Mouse (Mus musculus) frontal cortex, postnatal 25 days (tissue): ENCODE data around the gene Ovol3.
"Not testable (repeated sequence)": the region's sequence is repeated elsewhere in the genome, so short reads cannot be mapped to it uniquely, and the experiment has no call there.

Experiments
- DNase-seq, 2 experiments: peaks; one replicate each; pipeline ENCODE4 v3.0.0; 2022; ENCODE audit warnings: low spot score in 2 of 2

The Ovol3 gene

DNA sequence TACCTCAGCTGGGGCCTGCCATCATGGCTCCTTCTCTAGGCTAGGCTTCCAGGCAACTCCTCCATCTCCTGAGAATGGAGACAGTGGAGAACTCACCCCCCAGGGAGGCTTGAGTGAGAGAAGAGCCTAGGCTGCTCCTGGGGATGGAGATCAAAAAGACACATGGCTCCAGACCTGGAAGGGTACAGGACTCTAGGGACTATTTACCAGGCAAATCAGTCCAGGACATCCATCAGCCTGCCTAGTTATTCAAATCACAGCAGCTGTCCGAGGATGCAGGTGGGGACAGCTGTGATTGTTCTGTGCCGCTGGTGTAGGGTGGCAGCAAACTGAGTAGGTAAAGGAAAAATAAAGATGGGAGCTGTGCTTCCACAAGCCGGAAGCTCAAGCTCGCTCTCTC lies at the start of gene Ovol3:
TSS of gene Ovol3 (minus strand) at position 101 of the 400 bp plus-strand sequence.
- DNase-seq = no peak

DNA sequence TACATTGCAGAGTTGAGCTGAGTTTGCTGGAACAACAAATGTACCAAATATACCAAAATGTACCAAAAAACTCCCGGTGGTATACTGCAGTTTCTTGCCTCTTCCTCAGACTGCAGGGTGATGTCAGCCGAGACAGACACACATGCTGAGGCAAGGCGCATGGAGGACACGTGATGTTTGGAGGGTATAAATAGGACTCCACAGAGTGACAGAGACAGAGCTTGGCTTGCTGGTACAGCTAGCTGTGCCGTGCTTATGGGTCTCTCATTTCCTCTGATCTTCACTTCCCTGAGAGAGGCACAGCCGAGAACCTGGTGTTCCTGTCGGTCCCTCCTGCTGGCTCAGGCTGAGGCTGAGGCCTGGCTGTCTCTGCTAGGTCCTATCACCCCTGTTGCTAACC lies 47.2 kb upstream of the Ovol3 start:
- no peak for DNase-seq

DNA sequence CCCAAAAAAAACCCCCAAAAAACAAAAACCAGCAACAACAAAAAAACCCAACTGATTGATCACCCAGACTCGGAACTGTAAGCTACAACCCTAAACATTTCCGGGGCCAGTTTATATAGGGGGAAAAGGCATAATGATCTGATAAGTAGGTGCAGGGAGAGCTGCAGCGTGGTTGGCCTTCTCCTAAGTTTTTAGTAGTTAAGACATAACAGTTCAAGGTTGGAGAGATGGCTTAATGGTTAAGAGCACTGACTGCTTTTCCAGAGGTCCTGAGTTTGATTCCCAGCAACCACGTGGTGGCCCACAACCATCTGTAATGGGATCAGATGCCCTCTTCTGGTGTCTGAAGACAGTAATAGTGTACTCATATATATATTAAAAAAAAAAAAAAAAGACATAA lies 46.0 kb upstream of the Ovol3 start:
- no peak for DNase-seq

DNA sequence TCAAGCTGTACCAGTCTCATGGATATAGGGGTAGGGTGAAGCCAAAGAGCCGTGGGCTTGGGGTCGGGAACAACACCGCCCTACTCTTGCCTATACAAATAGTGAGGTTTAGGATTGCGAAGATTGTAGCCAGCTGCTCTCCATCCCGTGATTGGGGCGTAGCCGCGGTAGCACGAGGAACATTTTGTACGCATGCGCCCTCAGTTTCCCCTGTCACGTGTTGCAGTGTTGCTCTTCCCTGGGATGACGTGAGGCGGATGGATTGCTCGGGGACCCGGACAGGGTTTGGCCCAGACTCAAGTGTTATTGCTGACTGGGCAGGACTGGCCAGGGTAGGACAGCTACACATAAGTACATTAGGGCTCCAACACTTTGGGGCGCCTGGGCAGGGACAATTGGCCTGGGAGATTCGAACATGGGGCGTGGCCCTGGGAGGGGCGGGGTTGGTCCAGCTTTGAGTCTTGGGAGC lies 45.2 kb upstream of the Ovol3 start:
- DNase-seq = peak; percentile 72 to 76

DNA sequence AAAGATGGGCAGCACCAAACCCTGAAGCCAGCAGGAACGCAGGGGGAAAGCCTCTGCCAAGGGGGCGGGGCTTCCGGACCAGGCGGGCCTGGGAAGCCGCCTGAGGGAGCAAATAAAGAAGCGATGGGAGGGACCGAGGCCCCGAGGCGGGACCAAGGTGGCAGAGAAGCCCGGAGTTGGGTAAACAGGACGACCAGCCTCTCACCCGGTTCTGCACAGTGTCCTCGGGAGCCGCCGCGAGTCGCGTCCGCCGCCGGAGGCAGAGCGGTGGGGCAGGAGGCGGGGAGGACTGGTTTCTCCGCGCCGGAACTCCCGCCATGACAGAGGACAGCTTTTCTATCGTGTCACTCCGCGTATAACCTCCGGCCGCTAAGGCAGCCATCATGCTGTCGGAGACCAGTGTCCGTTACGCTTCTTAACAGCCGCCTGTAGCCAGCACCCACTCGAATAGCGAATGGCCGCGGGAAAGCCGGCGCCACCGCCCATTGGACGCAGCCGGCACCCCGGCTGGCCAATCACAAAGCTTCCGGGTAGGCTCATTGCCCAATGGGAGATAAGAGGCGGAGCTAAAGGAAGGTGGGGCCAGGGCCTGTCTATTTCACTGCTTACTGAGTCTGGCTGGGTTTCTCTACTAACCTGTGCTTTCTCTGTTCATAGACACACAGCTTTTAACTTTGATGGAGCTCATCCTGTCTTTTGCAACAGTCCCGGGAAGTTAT lies 44.6 kb upstream of the Ovol3 start, which contains the start of the genes Thap8 and Wdr62:
TSS of gene Thap8 (plus strand) at position 144 of the 719 bp plus-strand sequence.
TSS of gene Wdr62 (minus strand) at position 469 of the 719 bp plus-strand sequence.
- peak; percentile 74 to 81 for DNase-seq

DNA sequence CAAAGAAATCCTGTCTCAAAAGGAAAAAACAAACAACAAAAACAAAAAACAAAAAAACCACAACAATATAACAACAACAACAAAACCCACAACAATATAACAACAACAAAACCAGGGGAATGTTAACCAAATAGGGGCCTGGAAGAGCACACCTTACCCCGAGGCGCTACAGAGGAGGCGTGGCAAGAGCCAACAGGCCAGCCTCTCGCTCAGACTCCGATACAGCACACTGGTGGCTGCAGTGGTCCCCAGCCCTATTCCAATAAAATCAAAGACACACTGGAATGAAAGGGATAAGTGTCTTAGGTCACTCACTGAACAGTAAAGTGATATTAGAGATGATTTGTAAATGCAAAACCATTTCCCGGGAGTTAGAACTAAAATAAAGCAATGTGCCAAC lies 44.0 kb upstream of the Ovol3 start:
- no peak for DNase-seq

DNA sequence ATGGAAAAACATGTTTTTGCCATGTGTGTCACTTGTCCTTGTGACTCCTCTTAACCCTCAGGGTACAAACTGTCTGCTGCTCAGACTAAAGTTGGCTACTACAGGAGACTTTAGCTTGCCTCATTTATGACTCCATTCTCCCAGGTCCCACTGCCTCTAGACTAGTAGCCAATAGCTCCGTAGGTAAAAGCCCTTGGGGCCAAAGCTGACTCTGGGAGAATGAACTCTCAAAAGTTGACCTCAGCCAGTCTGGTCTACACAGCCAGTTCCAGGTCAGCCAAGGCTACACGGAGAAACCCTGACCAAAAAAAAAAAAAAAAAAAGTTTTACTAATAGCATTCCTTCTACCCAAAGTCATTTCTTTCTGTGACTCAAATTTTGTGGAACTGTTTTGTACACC lies 43.4 kb upstream of the Ovol3 start:
- no peak for DNase-seq

DNA sequence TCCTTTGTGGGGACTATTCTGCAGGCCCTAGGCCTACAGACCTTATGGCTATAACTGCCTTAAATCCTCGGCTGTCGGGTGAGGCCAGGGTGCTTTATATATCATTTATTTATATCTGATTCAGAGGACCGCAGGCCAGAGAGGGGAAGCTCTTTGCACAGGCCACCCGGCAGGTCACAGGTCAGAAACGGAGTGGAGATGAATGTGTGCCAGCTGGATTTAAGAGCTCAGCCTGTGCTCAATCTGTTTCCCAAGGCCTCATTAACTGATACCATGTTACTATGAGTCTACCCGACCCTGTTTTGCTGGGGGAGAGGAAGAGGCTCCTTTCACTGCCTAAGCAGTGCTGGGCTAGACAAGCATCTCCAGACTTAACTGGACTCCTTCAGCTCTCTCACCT lies 38.9 kb upstream of the Ovol3 start:
- no peak for DNase-seq

DNA sequence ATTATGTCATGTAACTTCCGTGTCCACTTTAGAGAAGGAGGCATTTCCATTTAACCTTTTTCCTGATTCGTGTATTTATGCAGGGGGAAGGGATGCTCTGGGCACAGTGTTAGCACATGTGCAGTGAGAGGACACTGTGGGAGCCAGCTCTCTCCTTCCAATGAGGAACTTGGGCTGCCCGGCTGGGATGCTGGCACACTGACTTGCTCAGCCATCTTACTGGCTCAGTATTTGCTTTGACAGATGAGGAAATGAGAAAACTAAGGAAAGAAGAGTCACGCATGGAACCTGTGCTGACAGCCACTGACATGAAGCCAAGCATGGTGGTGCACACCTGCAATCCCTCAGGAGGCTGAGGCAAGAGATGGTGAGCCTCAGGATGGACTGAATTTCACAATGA lies 34.1 kb upstream of the Ovol3 start:
- DNase-seq = no peak

DNA sequence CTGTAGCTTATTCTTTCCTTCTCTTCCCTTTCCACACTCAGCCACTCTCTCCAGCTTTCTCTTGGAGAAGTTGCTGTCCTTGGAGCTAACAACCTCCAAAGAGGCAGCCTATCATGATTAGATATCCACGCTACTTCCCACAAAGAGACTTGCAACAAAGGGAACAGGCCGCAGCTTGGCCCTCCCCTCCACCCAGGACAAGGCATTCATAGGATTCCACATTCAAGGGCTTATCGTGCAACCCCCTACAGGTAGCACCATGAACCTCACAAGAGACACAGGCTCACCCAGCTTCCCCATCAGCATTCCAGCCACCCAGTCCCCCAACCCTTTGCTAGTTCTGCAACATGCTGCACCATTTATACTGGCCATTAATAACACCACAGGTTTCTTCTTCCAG lies 31.3 kb upstream of the Ovol3 start:
- DNase-seq = no peak

DNA sequence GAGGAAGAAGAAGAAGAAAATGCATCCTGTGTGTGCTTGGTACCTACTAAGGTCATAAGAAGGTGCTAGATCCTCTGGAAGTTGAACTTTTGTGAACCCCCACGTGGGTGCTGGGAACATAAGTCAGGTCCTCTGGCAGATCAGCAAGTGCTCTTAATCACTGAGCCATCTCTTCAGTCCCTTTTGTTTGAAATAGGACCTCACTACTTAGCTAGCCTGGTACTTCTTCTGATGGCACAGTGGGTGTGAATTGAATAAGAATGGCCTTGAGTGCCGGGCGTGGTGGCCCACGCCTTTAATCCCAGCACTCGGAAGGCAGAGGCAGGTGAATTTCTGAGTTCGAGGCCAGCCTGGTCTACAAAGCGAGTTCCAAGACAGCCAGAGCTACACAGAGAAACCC lies 30.4 kb upstream of the Ovol3 start:
- no peak for DNase-seq

DNA sequence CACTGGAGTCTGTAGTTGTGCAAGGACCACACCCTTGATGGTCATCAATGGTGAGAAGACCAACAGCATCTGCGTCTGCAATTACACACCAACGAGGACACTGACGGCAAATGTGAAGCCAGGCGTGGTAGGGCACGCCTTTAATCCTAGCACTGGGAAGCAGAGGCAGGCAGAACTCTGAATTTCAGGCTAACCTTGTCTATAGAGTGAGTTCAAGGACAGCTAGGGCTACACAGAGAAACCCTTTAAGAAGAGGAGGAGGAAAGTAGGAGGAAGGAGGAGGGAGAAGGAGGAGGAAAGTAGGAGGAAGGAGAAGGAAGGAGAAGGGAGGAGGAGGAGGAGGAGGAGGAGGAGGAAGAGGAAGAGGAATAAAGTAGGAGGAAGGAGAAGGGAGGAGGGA lies 30.0 kb upstream of the Ovol3 start:
- DNase-seq = no peak

DNA sequence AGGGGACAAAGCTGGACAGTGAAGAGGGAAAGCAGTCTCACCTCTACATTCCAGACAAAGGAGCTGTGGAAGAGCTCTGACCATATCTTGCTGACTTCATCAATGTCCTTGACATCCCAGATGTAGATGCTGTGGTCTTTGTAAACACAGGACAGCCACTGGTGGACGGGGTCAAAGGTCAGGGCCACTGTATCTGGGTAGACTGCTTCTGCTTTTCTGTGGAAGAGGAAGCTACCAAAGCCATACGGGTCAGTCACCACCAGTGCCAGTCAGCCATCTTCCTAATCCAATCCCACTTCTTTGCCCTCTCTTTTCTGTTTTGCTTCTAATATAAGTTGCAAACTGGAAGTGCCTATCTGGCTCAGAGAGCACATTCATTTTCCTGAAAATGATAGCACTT lies 29.5 kb upstream of the Ovol3 start:
- DNase-seq = no peak

DNA sequence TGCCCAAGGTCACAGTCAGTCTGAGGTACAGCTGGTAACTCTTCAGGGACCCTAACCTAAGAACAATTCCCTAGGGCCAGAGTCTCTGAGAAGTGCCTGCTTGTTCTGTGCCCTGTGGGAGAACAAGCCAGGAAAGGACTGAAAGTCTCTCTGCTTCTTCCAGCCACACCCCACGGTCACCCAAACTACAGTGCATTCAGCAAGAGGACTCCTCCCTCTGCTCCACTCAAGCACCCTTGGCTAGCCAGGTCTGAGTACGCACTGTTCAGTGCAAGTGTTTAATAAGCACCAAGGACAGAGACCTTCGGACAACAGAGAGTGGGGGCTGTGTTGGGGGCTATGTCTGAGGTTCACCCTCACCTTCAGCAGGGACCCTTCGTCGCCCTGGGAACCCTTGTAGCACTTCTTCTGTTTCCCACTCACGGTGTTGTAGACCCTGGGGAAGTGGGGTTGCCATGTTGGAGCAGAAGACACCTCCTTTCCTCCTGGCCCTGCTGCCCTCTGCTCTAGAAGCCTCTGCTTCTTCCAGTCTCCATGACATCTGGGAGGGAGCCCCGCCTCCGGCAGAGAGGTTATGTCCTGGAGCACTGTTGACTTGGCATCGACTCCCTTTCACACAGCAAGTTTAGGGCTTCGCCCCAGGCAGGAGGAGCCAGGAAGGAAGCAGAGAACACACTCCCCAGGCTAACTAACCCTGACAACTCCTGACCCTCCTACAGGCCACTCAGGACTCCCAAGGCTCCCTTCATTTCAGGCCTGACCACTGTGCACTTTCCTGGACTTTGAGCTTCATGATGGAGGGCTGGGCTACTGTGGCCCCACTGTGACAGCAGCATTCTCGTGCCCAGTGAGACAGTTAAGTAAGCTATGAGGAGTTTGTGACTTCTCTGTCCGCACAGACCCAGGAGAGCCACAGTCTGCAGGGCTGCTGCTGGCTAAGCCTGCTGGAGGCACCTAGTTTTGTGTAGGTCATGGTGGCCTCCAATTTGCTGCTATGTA lies 16.7 kb upstream of the Ovol3 start:
- no peak for DNase-seq

DNA sequence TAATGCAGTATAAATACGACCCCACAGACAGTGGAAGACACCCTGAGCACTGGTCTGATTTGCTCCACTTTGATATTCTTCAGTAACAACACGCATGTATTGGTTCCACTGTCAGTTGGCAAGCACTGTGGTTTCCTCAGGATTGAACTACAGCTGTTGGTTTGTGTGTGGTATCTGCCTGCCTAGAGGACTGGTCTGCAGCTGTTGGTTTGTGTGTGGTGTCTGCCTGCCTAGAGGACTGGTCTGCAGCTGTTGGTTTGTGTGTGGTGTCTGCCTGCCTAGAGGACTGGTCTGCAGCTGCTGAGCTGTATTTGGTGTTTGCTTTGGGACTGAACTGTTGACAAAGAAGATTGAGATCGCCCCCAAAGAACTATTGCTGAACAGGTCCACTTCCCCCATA lies 1.8 kb upstream of the Ovol3 start:
- not testable (repeated sequence) for DNase-seq

DNA sequence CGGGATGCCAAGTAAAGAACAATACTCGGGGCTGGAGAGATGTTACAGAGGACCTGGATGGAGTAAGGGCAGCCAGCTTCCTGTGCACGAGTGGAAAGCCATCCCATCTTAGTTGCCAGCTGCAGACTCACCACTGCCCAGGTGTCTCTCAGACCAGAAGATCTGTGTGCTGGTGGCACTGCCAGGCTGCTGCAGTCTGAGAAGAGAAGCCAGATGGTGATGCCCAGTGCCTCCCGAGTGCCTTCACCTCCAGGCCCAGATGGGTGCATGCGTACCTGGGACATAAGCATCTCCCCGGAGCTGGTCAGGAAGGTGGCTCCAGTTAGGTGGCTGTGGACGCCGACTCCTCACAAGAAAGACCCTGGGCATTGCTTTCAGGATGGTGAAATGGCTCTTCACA lies 434 bp downstream of the Ovol3 start:
- DNase-seq = no peak

DNA sequence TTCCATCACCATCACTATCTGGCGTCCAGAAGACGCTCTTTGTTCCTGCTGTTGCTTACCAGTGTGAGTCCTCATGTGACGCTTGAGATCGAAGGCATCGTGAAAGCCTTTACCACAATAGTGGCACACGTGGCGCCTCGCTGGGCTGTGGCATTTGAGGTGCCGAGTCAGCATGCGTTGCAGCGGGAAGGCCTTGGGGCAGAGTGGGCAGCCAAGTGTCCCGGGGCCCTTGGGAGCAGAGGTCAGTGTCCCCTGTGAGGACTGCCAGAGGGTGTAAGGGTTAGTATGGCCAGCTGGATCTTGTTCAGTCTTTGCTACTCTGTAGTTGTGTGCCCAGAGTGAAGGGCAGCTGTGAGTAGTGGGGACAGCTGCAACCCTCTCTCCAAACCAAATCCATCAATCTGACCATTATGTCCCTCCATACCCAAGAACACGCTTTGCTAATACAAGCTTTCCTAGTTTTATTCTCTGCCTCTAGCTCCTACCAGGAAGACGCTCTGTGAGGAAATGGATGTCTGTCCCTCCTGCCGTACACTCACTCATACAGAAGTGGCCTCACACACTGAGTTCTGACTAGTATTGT lies 1.2 kb downstream of the Ovol3 start:
- DNase-seq = no peak

DNA sequence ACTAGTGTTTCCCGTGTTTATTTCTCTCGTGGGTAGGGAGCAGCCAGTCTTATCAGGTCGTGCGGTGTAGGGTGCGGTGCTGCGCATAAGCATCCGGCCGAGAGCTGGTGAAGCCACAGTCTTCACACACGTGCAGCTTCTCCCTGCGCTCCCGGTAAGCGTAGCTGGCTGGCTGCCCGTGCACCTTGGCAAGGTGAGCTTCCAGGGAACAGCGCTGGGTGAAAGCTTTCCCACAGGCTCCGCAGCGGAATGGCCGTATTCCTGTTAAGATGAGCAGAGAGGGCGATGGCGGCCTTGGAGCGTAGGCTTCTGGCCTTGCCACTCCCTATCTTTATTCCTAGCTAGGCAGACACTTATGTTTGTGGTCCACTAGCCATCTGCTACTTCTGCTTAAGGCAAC lies 2.1 kb downstream of the Ovol3 start:
- no peak for DNase-seq

DNA sequence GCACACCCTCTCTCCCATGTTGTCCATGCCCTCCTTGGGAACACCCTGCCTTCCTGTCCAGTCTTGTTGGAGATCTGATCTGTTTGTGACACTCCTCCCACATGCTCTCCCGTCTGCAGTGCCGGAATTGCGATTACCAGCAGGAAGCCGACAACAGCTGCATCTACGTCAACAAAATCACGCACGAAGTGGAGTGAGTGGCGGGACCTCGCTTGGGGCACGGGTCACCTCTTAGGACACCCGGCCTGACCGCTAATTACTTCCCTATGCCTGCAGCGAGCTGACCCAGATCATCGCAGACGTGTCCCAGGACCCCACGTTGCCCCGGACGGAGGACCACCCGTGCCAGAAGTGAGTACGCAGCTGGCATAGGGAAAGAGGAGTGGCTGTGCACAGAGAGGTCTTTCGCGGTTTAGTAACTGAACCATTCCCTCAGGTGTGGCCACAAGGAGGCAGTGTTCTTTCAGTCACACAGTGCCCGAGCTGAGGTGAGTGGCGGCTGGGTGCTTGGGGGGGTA lies 2.8 kb downstream of the Ovol3 start:
- DNase-seq = no peak

DNA sequence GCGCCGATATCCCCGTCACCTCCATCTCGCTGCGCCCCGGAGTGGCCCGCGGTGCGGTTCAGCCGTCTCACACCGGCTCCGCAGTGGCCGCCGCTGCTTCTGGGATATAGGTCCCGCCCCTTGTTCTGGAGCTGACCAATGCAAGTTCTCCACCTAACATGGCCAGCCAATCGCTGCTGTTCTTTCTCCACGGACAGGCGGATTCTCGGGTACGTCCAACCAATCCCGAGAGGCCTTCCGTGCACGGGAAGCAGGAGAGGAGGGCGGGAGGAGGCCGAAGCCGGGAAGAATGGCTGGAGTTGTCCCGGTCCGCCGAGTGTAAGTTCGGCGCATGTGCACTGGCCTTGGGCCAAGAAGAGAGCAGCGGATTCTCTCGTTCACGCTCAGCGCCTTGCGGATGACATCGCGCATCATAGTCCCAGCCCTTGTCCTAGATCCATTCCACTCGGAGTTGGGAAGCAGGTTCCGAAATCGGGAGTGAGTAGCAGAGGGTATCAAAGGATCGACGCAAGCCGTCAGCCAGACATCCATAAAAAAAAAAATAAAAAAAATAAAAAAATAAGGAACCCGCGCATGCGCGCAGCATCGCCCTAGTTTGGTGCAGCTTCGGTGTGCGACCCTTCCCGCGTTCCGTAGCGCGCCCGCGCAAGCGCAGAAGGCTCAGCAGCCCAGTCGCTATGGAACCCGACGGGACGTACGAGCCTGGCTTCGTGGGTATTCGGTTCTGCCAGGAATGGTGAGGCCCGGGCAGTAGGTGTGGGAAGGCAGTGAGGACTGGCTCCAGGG lies 3.7 kb downstream of the Ovol3 start, which contains the start of the genes Polr2i and Tbcb:
TSS of gene Polr2i (plus strand) at position 280 of the 786 bp plus-strand sequence.
TSS of gene Tbcb (minus strand) at position 604 of the 786 bp plus-strand sequence.
- peak; percentile 96 to 98 for DNase-seq

DNA sequence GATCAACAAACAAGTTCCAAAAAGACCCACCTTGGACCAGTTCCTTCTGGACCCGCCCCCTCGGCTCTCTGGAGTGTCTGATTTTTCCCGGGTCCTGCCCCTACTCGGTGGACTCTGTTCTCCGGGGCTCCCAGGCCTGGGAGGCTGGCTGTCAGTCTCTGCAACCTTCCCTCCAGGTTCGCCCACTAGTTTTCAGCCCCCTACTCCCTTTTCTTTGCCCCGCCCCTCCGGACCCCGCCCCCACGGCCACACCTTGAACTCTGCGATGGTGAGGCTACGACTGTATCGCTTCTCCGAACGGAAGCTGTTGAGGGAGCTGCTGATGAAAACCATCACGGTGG lies 4.2 kb downstream of the Ovol3 start:
- DNase-seq = no peak
